Mouse (Mus musculus) G1E (cell line): ENCODE data around the gene Trim2.

Source experiments
- CTCF ChIP-seq: IDR thresholded peaks from 2 replicates; pipeline ENCODE4 v1.5.1; 2012; ENCODE audit warnings: low read depth, low read length, inconsistent platforms, mixed read lengths
- GATA1 ChIP-seq: IDR thresholded peaks from 2 replicates; pipeline ENCODE4 v1.6.1; 2012; ENCODE audit warnings: borderline replicate concordance, low read length, inconsistent platforms, mixed read lengths
- GATA2 ChIP-seq: IDR thresholded peaks from 2 replicates; pipeline ENCODE4 v1.6.1; 2012; ENCODE audit warnings: low read depth, low read length, inconsistent platforms, borderline replicate concordance
- TAL1 ChIP-seq: conservative IDR thresholded peaks from 2 replicates; pipeline ENCODE4 v1.6.1; 2012; ENCODE audit warnings: low read depth, low read length, inconsistent platforms, mixed read lengths

DNA sequence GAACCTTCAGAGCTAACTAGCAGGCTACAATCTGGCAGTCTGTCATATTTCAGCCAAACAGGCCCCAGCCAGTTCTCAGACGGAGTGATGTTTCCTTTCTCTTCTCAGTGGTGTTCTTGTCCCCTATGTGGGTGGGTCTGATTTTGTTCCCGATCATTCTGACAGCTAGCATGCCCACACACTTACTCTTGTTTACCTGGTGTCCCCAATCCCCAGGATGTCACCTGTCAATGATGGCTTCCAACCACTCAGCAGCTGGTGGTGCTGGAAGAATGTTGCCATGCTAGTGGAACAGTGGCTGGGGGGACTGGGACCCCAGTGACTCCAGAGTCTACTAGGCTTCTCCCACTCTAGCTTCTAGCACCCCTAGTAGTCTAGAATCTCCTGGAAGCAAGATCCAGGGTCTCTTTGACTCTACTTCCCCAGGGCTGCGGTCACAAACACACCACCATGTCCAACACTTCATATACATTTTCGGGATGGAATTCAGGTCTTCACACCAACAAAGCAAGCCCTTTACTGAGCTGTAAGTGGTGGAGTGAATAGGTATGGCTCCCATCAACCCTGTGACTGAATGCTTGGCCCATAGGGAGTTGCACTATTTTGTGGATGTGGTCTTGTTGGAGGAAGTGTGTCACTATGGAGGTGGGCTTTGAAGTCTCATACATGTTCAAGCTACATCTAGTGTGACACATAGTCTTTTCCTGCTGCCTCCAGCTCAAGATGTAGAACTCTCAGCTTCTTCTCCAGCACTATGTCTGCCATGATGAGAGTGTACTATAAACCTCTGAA, 148.9 kb downstream of the Trim2 start:
- TF ChIP-seq TAL1 (no peak), CTCF (no peak), GATA1 (no peak), GATA2 (no peak)
